Comparison of ENCODE assay signal across 26 mouse cellular contexts in genomic region chr7:63455228-63455627, GRCm38 (mm10). TPM values are rescaled to one million over a fixed set of nuclear protein-coding genes. Genes with fewer than 3 reads are reported as not detected.
"Had no signal": no experiment of that assay in that cellular context is flagged by ENCODE, and none has a peak within 500 bp of the region (broad histone marks: within the 10 kb centered on the region; RNA-seq: fewer than 3 reads in every experiment).

No protein-coding gene starts in this region.

- H3K27me3 ChIP-seq: embryonic facial prominence, embryonic 12.5 days; embryonic facial prominence, embryonic 13.5 days; embryonic facial prominence, embryonic 15.5 days; forebrain, embryonic 12.5 days; forebrain, embryonic 13.5 days; forebrain, embryonic 15.5 days had no signal

- DNase-seq: cerebellum, adult 8-10 months; cerebellum, adult 9-10 months; cerebellum, postnatal 14 days; embryo, embryonic 11 days; forebrain, postnatal 0 days; gastrocnemius, adult 2 months; gastrocnemius, postnatal 10 days; gastrocnemius, postnatal 14 days; gastrocnemius, postnatal 25 days; gastrocnemius, postnatal 36 days; heart, adult 18-20 months; heart, adult 2 months had no signal

- H3K9me3 ChIP-seq: embryonic facial prominence, embryonic 10.5 days; embryonic facial prominence, embryonic 12.5 days; embryonic facial prominence, embryonic 13.5 days; embryonic facial prominence, embryonic 15.5 days; forebrain, embryonic 10.5 days; forebrain, embryonic 12.5 days; forebrain, embryonic 13.5 days; forebrain, embryonic 15.5 days; heart, embryonic 10.5 days had no signal

- H3K27ac ChIP-seq: embryonic facial prominence, embryonic 10.5 days; embryonic facial prominence, embryonic 12.5 days; embryonic facial prominence, embryonic 13.5 days; embryonic facial prominence, embryonic 15.5 days; forebrain, embryonic 10.5 days; forebrain, embryonic 12.5 days; forebrain, embryonic 13.5 days; forebrain, embryonic 15.5 days; gastrocnemius, adult 2 months; heart, adult 2 months; heart, embryonic 10.5 days had no signal

- H3K9ac ChIP-seq: embryonic facial prominence, embryonic 12.5 days; embryonic facial prominence, embryonic 13.5 days; embryonic facial prominence, embryonic 15.5 days; forebrain, embryonic 12.5 days; forebrain, embryonic 13.5 days; forebrain, embryonic 15.5 days; forebrain, postnatal 0 days had no signal

- H3K4me2 ChIP-seq: embryonic facial prominence, embryonic 12.5 days; embryonic facial prominence, embryonic 13.5 days; embryonic facial prominence, embryonic 15.5 days; forebrain, embryonic 12.5 days; forebrain, embryonic 13.5 days; forebrain, embryonic 15.5 days; heart, embryonic 11.5 days had no signal

- H3K36me3 ChIP-seq: embryonic facial prominence, embryonic 10.5 days; embryonic facial prominence, embryonic 12.5 days; embryonic facial prominence, embryonic 13.5 days; embryonic facial prominence, embryonic 15.5 days; forebrain, embryonic 10.5 days; forebrain, embryonic 12.5 days; forebrain, embryonic 15.5 days; heart, embryonic 10.5 days had no signal

- H3K4me1 ChIP-seq: embryonic facial prominence, embryonic 10.5 days; embryonic facial prominence, embryonic 12.5 days; embryonic facial prominence, embryonic 13.5 days; embryonic facial prominence, embryonic 15.5 days; forebrain, embryonic 10.5 days; forebrain, embryonic 12.5 days; forebrain, embryonic 13.5 days; forebrain, embryonic 15.5 days; heart, embryonic 10.5 days had no signal

- ATAC-seq: forebrain, embryonic 13.5 days; forebrain, embryonic 14.5 days; forebrain, embryonic 15.5 days; forebrain, embryonic 16.5 days; forebrain, postnatal 0 days had no signal

- H3K4me3 ChIP-seq: embryonic facial prominence, embryonic 10.5 days; embryonic facial prominence, embryonic 12.5 days; embryonic facial prominence, embryonic 13.5 days; embryonic facial prominence, embryonic 15.5 days; erythroblast, embryonic 14.5 days; forebrain, embryonic 10.5 days; forebrain, embryonic 12.5 days; forebrain, embryonic 13.5 days; forebrain, embryonic 15.5 days; gastrocnemius, adult 2 months; heart, adult 2 months; heart, embryonic 10.5 days had no signal

RNA-seq across cellular contexts. Expression of gene Otud7a, which starts 10.7 kb away (rescaled TPM):
- polyA plus RNA-seq: gonadal fat pad, adult 2 months; heart, embryonic 10.5 days had no signal
